Mouse (Mus musculus) olfactory bulb, adult 2 months (tissue): Measurements from ENCODE around the gene Arfip2. TPM values are rescaled to one million over a fixed set of nuclear protein-coding genes. Genes with fewer than 3 reads are reported as not detected.
A peak's percentile ranks its signal among the peaks of the same experiment; 100 is the strongest.

Experiments
- H3K27ac ChIP-seq: fragments of 200-500 bp; 2 replicates; pipeline ENCODE4 v1.5.1; 2012; ENCODE audit warnings: low read depth, low read length; ENCODE audit not compliant: insufficient read depth
- H3K4me1 ChIP-seq: fragments of 200-500 bp; 2 replicates; pipeline ENCODE4 v1.6.1; 2012; ENCODE audit warnings: low read length; ENCODE audit not compliant: control insufficient read depth, insufficient read depth
- H3K4me3 ChIP-seq: fragments of 200-500 bp; 2 replicates; pipeline ENCODE4 v1.5.1; 2012; ENCODE audit warnings: mild to moderate bottlenecking, low read depth, low read length, moderate library complexity; ENCODE audit not compliant: insufficient read depth
- CTCF ChIP-seq: fragments of 200-500 bp; IDR thresholded peaks from 2 replicates; pipeline ENCODE4 v1.5.1; 2012; ENCODE audit warnings: low read depth, mild to moderate bottlenecking, low read length, moderate library complexity; ENCODE audit not compliant: insufficient read depth
- POLR2A ChIP-seq: fragments of 200-500 bp; IDR thresholded peaks from 2 replicates; pipeline ENCODE4 v1.6.1; 2012; ENCODE audit warnings: mild to moderate bottlenecking, low read depth, low read length, moderate library complexity; ENCODE audit not compliant: insufficient read depth
- WGBS: fragments of 180-500 bp; shearing (Covaris S2); methylation state at CpG from one replicate; pipeline ENCODE4 v1.1.7; 2018; 5-methylcytosine and 5-hydroxymethylcytosine counted together
- polyA plus RNA-seq: library from polyadenylated mRNA; stranded (reverse); fragments of >200 nt; gene quantifications from 2 replicates; pipeline ENCODE4 v1.2.4, GENCODE M21; 2012; ENCODE audit warnings: low replicate concordance; ENCODE audit not compliant: missing spikeins, insufficient read depth, insufficient read length

Gene Arfip2
- polyA plus RNA-seq, 1 experiment, result not detected

GRCm38 (mm10) chr7:105634272-105634920 is 5.8 kb downstream of the Arfip2 start:
- no peak overlapping the region for H3K27ac ChIP-seq
- 42% methylated on average over 9 of the region's 9 CpGs for WGBS
- TF ChIP-seq CTCF (no peak), POLR2A (no peak)
- H3K4me1 ChIP-seq, result peaks cover 19% of the 10 kb centered on the region
- no peak overlapping the region for H3K4me3 ChIP-seq

GRCm38 (mm10) chr7:105633801-105634135 is 6.4 kb downstream of the Arfip2 start:
- peaks cover 16% of the 10 kb centered on the region for H3K4me1 ChIP-seq
- 5% methylated on average over 10 of the region's 10 CpGs for WGBS
- H3K4me3 ChIP-seq, result peak overlapping the region; percentile 63
- TF ChIP-seq POLR2A (no peak), CTCF (no peak)
- peak overlapping the region; percentile 76 for H3K27ac ChIP-seq

- TF ChIP-seq CTCF (no peak), POLR2A (peak; percentile 43; the same call in 1 of the 2 replicates)
- WGBS, result under 1% methylated on average over 60 of the region's 71 CpGs
- Histone ChIP-seq H3K27ac (peak within 1 kb of the TSS; percentile 76), H3K4me3 (peak within 1 kb of the TSS; percentile 63), H3K4me1 (peaks cover 19% of the 10 kb centered on the region)
Observed at GRCm38 (mm10) chr7:105633127-105633800, 7.0 kb downstream of the Arfip2 start, which contains the start of gene Trim3. Gene Trim3, minus strand, starts transcription at chr7:105633571.

GRCm38 (mm10) chr7:105632551-105632972 is 7.7 kb downstream of the Arfip2 start:
- H3K4me1 ChIP-seq, result peaks cover 17% of the 10 kb centered on the region
- H3K4me3 ChIP-seq, result peak overlapping the region; percentile 63
- no peak for TF ChIP-seq POLR2A
- TF ChIP-seq CTCF, result no peak
- peak overlapping the region; percentile 34 for H3K27ac ChIP-seq
- WGBS, result 13% methylated on average over 4 of the region's 4 CpGs

- Histone ChIP-seq H3K27ac (peak overlapping the region; percentile 41; the same call in 1 of the 2 replicates), H3K4me3 (no peak overlapping the region), H3K4me1 (peaks cover 11% of the 10 kb centered on the region)
- no peak for TF ChIP-seq POLR2A
- no peak for TF ChIP-seq CTCF
- WGBS, result 21% methylated on average over 3 of the region's 3 CpGs
Observed at GRCm38 (mm10) chr7:105628633-105629032, 11.6 kb downstream of the Arfip2 start.

- Histone ChIP-seq H3K27ac (no peak overlapping the region), H3K4me1 (peaks cover 18% of the 10 kb centered on the region), H3K4me3 (no peak overlapping the region)
- TF ChIP-seq POLR2A, result no peak
- no peak for TF ChIP-seq CTCF
- WGBS, result 62% methylated on average over 6 of the region's 6 CpGs
Observed at GRCm38 (mm10) chr7:105625397-105625796, 14.8 kb downstream of the Arfip2 start.

GRCm38 (mm10) chr7:105621646-105622292 is 18.4 kb downstream of the Arfip2 start:
- 40% methylated on average over 8 of the region's 8 CpGs for WGBS
- Histone ChIP-seq H3K27ac (peak overlapping the region; percentile 41), H3K4me1 (peaks cover 14% of the 10 kb centered on the region), H3K4me3 (no peak overlapping the region)
- TF ChIP-seq CTCF, result no peak
- TF ChIP-seq POLR2A, result no peak

GRCm38 (mm10) chr7:105621053-105621452 is 19.2 kb downstream of the Arfip2 start:
- H3K27ac ChIP-seq, result peak overlapping the region; percentile 21; the same call in 1 of the 2 replicates
- 58% methylated on average over 4 of the region's 4 CpGs for WGBS

GRCm38 (mm10) chr7:105619701-105620100 is 20.5 kb downstream of the Arfip2 start:
- H3K27ac ChIP-seq, result no peak overlapping the region
- H3K4me1 ChIP-seq, result peaks cover 14% of the 10 kb centered on the region
- 56% methylated on average over 3 of the region's 3 CpGs for WGBS
- TF ChIP-seq POLR2A (no peak), CTCF (no peak)
- H3K4me3 ChIP-seq, result no peak overlapping the region

More at GRCm38 (mm10) chr7:105621053-105621452, 19.2 kb downstream of the Arfip2 start:
- TF ChIP-seq POLR2A, result no peak
- TF ChIP-seq CTCF, result no peak
- Histone ChIP-seq H3K4me3 (no peak overlapping the region), H3K4me1 (peaks cover 14% of the 10 kb centered on the region)
